Mouse (Mus musculus) kidney, adult 2 months (tissue): Measurements from ENCODE around the gene Slc47a2.

Source experiments
- CTCF ChIP-seq: fragments of 200-500 bp; conservative IDR thresholded peaks from 2 replicates; pipeline ENCODE4 v1.5.1; 2011; ENCODE audit warnings: low read depth, mild to moderate bottlenecking, control low read depth, low read length, moderate library complexity, mixed read lengths; ENCODE audit not compliant: insufficient read depth, insufficient read length
- POLR2A ChIP-seq: fragments of 200-500 bp; IDR thresholded peaks from one replicate; pipeline ENCODE4 v1.6.1; 2011; ENCODE audit warnings: low read depth, low read length, control low read depth

- TF ChIP-seq CTCF: no peak
- no peak for TF ChIP-seq POLR2A
Observed at GRCm38 (mm10) chr11:61273928-61274327, 68.7 kb downstream of the Slc47a2 start.
